Mouse (Mus musculus): Measurements from ENCODE around the gene Rnf151.

GRCm38 (mm10) chr17:24699473-24699872, 18.4 kb downstream of the Rnf151 start:
- TF ChIP-seq CTCF (IDR thresholded peaks at IDR 0.05) (no peak), EP300 (IDR thresholded peaks at IDR 0.05) (no peak)

Data from lung, postnatal 0 days (tissue).